Mouse (Mus musculus) liver, embryonic 14.5 days (tissue): ENCODE measurements around the gene Cbx8. TPM values are rescaled to one million over a fixed set of nuclear protein-coding genes. Genes with fewer than 3 reads are reported as not detected.

Experiments used
- ATAC-seq: fragments of 200-750 bp; cut with Nextera tagmentation; 2 replicates; pipeline ENCODE4 v1.8.0; 2017; ENCODE audit warnings: moderate number of reproducible peaks, mild to moderate bottlenecking, moderate library complexity; ENCODE audit not compliant: insufficient read depth
- DNase-seq, 3 experiments: peaks; one replicate each; pipeline ENCODE4 v3.0.0-alpha.2; 2012 to 2013; ENCODE audit warnings: low read depth in 3 of 3, low spot score in 3 of 3
- H3K27ac ChIP-seq: fragments of 300-500 bp; sonication (generic); 2 replicates; pipeline ENCODE4 v1.5.1; 2014; ENCODE audit warnings: moderate library complexity, mild to moderate bottlenecking, control low read depth, inconsistent platforms
- H3K27me3 ChIP-seq: fragments of 300-500 bp; sonication (generic); 2 replicates; pipeline ENCODE4 v1.6.1; 2014; ENCODE audit warnings: mild to moderate bottlenecking, low read length, moderate library complexity; ENCODE audit not compliant: control insufficient read depth, insufficient read depth
- H3K36me3 ChIP-seq: fragments of 300-500 bp; sonication (generic); replicated peaks from 2 replicates; pipeline ENCODE4 v1.6.1; 2014; ENCODE audit warnings: low read depth; ENCODE audit not compliant: control insufficient read depth, insufficient read depth
- H3K4me1 ChIP-seq, 2 experiments: fragments of 200-500 bp in 1 of 2; fragments of 300-500 bp in 1 of 2; sonication (generic) in 1 of 2; replicated peaks; 2 replicates each; pipeline ENCODE4 v1.6.1; 2012 to 2014; ENCODE audit warnings: antibody characterized with exemption in 1 of 2, inconsistent platforms in 1 of 2, low read length in 1 of 2; ENCODE audit not compliant: control insufficient read depth in 2 of 2, insufficient read depth in 2 of 2
- H3K4me2 ChIP-seq: fragments of 300-500 bp; sonication (generic); 2 replicates; pipeline ENCODE4 v1.6.1; 2014; ENCODE audit warnings: low read depth, mild to moderate bottlenecking, control low read depth, moderate library complexity
- H3K4me3 ChIP-seq, 2 experiments: fragments of 200-500 bp in 1 of 2; fragments of 300-500 bp in 1 of 2; sonication (generic) in 1 of 2; 2 replicates each; pipeline ENCODE4 v1.5.1; 2012 to 2014; ENCODE audit warnings: low read depth in 2 of 2, low read length in 2 of 2, mild to moderate bottlenecking in 2 of 2, control low read depth in 1 of 2, inconsistent platforms in 1 of 2, moderate library complexity in 1 of 2; ENCODE audit not compliant: insufficient read depth in 1 of 2
- H3K9ac ChIP-seq: fragments of 300-500 bp; sonication (generic); replicated peaks from 2 replicates; pipeline ENCODE4 v1.6.1; 2014; ENCODE audit warnings: mild to moderate bottlenecking, control low read depth, moderate library complexity
- H3K9me3 ChIP-seq: fragments of 300-500 bp; sonication (generic); 2 replicates; pipeline ENCODE4 v1.6.1; 2016; ENCODE audit warnings: low read length, mixed read lengths; ENCODE audit not compliant: control insufficient read depth
- CTCF ChIP-seq: IDR thresholded peaks from 2 replicates; pipeline ENCODE4 v1.5.1; 2016; ENCODE audit warnings: antibody characterized with exemption, low read depth, control low read depth
- EP300 ChIP-seq: IDR thresholded peaks from 2 replicates; pipeline ENCODE4 v1.6.1; 2016; ENCODE audit warnings: antibody characterized with exemption, low read depth
- WGBS: fragments of 180-500 bp; shearing (Covaris S2); extraction: QIAGEN DNeasy Blood & Tissue Kit; methylation state at CpG from one replicate; pipeline ENCODE4 v1.1.7; 2014; ENCODE audit not compliant: insufficient replicate concordance; 5-methylcytosine and 5-hydroxymethylcytosine counted together
- polyA plus RNA-seq, 2 experiments: library from polyadenylated mRNA; depleted of rRNA in 1 of 2; stranded (reverse) in 1 of 2; unstranded in 1 of 2; fragments of >200 nt; fragmentation: Nextera tagmentation in 1 of 2; extraction: Ambion mirVana in 1 of 2; gene quantifications; 2 replicates each; pipeline versions ENCODE4 v1.2.1 to v1.2.3; 2012 to 2014

Cbx8 gene
- polyA plus RNA-seq (2012; rRNA removed), result 0.64 and 0.95 TPM in 2 replicates
- polyA plus RNA-seq (2014; fragmentation: Nextera tagmentation; extraction: Ambion mirVana), result 1.6 and 2.1 TPM in 2 replicates

DNA sequence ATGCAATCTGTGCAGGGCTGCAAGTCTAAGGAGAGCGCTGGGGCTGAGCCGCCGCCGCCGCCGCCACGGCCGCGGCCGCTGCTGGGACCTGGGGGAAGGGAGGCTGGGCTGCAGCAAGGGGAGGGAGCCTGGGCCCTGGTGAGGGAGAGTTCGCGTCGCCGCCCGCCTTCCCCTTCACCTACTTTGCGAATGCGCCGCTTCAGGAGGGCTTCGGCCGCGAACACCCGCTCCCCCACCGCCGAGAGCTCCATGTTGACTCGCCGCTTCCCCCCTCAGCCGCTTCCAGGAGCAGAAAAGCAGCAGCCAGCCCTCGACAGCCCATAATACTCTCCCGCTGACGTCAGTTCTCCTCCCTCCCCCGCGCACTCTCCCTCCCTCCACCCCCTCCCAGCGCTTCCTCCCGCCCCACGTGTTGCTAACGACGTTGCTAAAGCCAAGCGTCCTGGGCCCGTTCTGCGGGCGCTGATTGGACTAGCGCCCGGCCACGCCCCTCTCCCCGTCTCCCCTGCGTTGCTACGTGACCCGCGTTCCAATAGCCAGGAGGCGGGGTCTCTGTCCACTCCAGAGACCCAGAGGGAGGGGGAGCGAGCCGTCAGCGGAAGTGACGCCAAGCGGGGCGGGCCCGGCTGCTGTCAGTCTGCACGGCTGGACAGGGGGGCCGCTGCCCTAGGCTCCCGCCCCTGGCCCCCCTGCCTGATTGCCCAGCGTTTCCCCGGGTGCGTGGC is at the start of gene Cbx8:
Gene Cbx8 (minus strand): TSS at position 370 of the 725 bp plus-strand sequence.
- ATAC-seq (peak; percentile 90), DNase-seq (peak; percentile 89 to 91 (median 89))
- Histone ChIP-seq H3K27ac (no peak within 1 kb of the TSS), H3K36me3 (peaks cover 3% of the 10 kb centered on the region; the same call in 1 of the 2 replicates), H3K4me3 (peak within 1 kb of the TSS; percentile 63 to 72), H3K4me1 (peaks cover 0 to 8% of the 10 kb centered on the region in 2 experiments; a peak in 2 of 4 replicates), H3K4me2 (peak within 1 kb of the TSS; percentile 82), H3K9ac (peak within 1 kb of the TSS; percentile 58), H3K9me3 (no peaks in the 10 kb centered on the region), H3K27me3 (peaks cover 94% of the 10 kb centered on the region)
- TF ChIP-seq EP300, result no peak
- no peak for TF ChIP-seq CTCF
- WGBS, result 1% methylated on average over 61 of the region's 63 CpGs

DNA sequence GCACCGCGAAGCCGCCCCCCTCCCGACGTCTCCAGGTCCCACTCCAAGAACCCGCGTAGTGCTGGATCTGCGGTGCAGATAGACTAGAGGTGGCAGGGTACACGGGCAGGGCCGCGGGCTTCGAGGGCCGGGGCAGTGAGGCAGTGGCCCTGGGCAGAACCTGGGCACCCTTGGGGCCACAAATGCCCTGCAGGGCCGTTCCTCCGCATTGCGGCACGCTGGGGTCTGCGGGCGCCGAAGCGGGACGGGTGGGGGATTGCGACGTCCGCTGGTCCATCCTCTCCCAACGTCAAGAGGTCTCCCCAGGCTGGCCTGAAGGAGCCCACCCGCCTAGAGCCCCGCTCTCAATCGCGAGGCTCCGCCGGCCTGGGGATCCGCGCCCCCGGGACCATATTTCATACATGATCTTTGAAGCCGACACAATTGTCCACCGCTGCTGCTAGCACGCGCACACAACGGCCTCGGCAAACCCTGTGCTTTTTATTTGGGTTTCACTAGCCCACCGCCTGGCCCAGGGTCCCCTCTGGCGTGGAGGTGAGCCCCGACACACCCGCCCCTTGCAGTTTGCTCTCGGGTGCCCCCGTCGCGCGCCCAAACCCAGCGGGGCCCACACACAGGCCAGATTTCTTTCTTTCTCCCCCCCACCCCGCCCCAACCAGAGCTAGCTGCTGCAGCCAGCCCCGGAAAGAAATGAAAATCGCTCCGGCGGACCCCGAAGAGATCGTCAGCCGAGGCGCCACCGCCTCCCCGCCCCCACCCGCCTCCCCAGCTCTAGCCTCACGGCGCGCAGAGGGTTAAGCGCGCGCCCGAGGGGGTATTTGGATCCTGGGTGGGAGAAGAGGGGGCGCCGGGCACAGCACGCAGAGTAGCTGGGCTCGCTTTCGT is 49.5 kb upstream of the Cbx8 start:
- under 1% methylated on average over 75 of the region's 75 CpGs for WGBS
- Histone ChIP-seq H3K4me3 (peak overlapping the region; percentile 27 to 39; a peak in 3 of 4 replicates), H3K4me1 (no peaks in the 10 kb centered on the region), H3K36me3 (no peaks in the 10 kb centered on the region), H3K4me2 (peak overlapping the region; percentile 47), H3K27me3 (peaks cover 63% of the 10 kb centered on the region), H3K27ac (no peak overlapping the region), H3K9ac (no peak overlapping the region), H3K9me3 (no peaks in the 10 kb centered on the region)
- no peak for TF ChIP-seq CTCF
- no peak for TF ChIP-seq EP300
- DNase-seq, result no peak
- ATAC-seq, result no peak

DNA sequence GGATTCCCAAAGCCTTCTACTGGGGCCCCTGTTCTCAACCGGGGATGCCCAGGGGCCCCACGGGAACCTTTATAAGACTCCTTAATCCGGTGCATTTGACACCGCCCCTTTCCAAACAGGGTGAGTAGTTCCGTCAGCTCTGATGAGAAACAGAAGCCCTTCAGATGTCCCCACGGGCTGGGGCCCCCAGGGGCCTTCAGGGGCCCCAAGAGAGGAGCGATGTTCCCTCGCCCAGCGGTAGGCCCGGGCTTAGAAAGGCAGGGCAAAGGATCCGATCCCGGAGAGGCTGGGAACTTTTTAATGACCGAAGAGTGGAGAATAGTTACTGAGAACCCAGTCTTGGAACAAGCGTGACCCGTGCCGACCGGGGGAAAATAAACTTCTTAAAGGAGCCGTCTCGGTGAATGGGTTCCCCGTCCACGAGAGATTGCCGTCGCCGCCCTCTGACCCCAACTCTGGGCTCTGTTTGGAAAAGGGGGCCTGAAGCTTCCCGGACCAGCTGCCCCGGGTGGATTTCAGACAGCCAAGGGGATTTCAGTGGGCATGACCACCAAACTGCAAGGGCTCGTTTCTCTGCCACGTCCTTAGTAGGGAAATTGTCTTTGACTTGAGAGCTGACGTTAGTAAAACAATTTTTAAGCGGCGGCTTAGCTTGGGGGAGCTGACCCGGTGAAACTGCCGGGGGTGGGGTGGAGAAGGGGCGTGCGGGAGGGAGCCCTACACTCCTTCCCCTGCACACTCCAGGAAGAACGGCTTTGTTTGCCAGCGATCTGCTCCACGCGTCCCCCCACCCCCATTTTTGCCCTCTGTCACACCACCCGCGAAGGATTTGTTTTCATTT is 48.7 kb upstream of the Cbx8 start:
- Histone ChIP-seq H3K4me3 (no peak overlapping the region; a peak in 1 of 4 replicates), H3K27ac (no peak overlapping the region), H3K4me2 (peak overlapping the region; percentile 47), H3K4me1 (no peaks in the 10 kb centered on the region; a peak in 1 of 4 replicates), H3K27me3 (peaks cover 64% of the 10 kb centered on the region), H3K36me3 (no peaks in the 10 kb centered on the region), H3K9ac (no peak overlapping the region), H3K9me3 (no peaks in the 10 kb centered on the region)
- no peak for DNase-seq
- no peak for ATAC-seq
- WGBS, result under 1% methylated on average over 41 of the region's 41 CpGs
- TF ChIP-seq CTCF, result no peak
- no peak for TF ChIP-seq EP300

GRCm38 (mm10) chr11:119088391-119089234 is 47.8 kb upstream of the Cbx8 start:
- Histone ChIP-seq H3K9ac (no peak overlapping the region), H3K9me3 (no peaks in the 10 kb centered on the region), H3K4me2 (no peak overlapping the region), H3K27me3 (peaks cover 64% of the 10 kb centered on the region), H3K4me3 (no peak overlapping the region), H3K36me3 (no peaks in the 10 kb centered on the region), H3K4me1 (peaks cover 0 to 7% of the 10 kb centered on the region in 2 experiments; a peak in 2 of 4 replicates), H3K27ac (no peak overlapping the region)
- 2% methylated on average over 28 of the region's 28 CpGs for WGBS
- TF ChIP-seq EP300, result no peak
- TF ChIP-seq CTCF, result peak; percentile 47
- no peak for ATAC-seq
- no peak for DNase-seq
